Mouse (Mus musculus) cerebellum, postnatal 14 days (tissue): ENCODE results near the gene Psme2b.
"Not testable (repeated sequence)": the region's sequence is repeated elsewhere in the genome, so short reads cannot be mapped to it uniquely, and the experiment has no call there.

Source experiments
- DNase-seq, 2 experiments: peaks; one replicate each; pipeline ENCODE4 v3.0.0; 2021; ENCODE audit warnings: mixed read lengths in 2 of 2

The Psme2b gene

DNA sequence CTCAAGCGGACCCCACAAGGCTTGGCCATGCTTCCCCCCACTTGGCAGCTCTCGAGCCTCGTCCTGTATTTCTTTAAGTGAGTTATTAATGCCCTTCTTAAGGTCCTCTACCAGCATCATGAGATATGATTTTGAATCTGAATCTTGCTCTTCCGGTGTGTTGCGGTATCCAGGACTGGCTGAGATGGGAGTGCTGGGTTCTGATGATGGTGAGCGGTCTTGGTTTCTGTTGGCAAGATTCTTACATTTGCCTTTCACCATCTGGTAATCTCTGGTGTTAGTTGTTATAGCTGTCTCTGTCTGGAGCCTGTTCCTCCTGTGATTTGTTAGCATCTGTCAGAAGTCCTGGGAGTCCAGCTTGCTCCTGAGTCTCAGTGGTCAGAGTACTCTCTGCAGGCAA is at the start of gene Psme2b:
Psme2b (minus strand) TSS at position 101 of the 400 bp plus-strand sequence.
- not testable (repeated sequence) for DNase-seq

DNA sequence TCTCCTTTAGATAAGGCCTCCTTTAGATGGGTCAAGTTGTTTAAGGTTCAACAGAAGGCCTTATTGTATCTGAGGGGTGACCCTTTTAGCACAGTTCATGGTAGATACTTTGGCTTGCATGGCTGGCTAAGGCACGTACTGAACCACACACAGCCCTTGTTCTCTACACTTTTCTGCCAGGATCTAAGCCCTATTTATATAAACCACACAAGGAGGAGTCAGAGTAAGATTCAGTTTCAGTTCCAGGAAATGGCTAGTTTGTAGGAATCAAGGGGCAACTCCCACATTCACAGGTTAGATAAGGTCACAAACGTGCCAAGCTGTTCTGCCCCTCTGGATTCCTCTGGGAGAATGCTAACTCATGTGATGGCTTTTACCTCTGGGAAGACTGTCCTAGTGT is 48.0 kb upstream of the Psme2b start, which contains the start of gene Tgtp1:
Tgtp1 (minus strand) TSS at position 155 of the 400 bp plus-strand sequence.
- not testable (repeated sequence) for DNase-seq

DNA sequence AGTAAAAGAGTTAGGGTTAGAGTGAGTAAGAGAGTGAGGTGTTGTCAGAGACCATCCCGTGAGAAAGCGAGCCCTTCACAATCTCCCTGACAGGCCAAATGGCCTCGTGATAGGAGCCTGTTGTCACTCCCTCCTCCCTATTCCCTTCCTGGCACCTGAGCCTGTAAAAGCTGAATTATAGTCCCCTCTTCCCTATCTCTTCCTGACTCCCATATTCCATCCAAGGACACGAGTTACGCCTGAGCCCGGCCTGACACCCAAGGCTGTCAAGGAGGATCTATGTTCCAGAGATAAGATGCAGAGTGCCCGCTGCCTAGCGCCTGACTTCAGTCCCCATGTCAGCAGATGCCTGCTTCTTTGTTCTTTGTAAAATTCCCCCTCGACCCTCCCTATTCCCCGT is 47.3 kb upstream of the Psme2b start:
- DNase-seq, result not testable (repeated sequence)

DNA sequence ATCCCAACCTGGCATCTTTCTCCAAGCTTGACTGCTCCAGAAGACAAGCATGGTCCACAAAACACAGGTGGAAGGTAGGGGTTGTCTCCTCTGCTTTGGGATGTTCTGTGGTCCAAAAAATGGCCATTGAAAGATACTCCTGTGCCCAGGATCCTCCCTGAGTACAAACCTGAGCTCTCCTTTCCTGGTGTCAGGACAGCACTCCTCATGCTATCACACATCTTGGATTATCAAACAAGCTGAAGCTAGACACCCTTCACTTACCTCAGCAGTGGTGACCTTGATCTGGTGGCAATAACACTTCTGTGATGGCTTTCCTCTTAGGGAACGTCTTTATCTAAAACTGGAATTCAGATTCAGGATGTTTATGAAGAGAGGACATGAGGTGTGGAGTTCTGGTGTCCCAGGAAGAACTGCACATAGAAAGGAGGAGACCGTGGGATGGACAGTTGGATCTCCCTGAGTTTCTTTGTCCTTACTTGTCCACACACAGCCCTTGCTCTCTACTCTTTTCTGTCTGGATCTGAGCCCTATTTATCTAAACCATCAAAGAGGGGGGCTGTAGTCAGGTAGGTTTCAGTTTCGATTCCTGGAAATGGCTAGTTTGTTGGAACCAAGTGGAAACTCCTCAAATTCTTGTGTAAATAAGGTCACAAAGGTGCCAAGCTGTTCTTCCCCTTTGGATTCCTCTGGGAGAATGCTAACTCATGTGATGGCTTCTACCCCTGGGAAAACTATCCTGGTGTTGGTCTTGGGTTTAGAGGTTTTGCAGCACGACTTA is 45.9 kb upstream of the Psme2b start, which contains the start of gene Gm12185:
Gm12185 (minus strand) TSS at position 487 of the 781 bp plus-strand sequence.
- not testable (repeated sequence) for DNase-seq

DNA sequence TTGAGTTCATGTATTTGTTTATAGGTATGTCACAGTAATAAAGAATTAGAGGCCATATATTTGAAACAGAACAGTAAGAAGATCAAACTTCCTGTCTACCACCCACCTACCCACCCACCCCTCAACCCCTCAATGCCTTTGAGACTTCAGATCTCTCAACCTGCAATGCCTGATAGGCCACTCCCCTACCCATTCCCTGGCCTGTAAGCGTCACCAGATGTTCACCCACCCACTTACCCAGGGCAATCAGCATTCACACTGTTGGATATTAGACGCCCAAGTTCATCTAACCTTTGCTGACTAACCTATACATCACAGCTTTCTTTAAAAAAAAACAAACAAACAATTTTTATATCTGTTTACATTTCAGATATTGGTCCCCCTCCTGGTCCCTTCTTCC is 44.0 kb upstream of the Psme2b start:
- DNase-seq, result not testable (repeated sequence)

DNA sequence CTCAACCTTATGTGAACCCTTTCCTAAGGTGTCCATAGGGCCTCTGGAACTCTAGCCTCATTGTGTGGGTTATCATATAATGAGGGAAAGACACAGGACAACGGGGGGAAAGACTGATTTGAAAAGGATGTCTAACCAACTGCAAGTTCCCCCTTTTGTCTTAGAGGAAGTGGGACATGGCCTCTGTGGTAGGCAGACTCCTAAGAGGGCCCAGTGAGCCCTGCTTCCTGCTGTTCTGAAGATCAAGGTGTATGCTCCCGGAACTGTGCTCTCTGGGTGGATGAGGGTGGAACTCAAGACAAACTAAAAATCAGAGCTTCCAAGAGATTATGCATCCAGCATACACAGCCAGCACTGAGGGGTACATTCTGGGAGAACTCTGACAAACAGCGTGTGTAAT is 42.2 kb upstream of the Psme2b start:
- DNase-seq, result not testable (repeated sequence)

DNA sequence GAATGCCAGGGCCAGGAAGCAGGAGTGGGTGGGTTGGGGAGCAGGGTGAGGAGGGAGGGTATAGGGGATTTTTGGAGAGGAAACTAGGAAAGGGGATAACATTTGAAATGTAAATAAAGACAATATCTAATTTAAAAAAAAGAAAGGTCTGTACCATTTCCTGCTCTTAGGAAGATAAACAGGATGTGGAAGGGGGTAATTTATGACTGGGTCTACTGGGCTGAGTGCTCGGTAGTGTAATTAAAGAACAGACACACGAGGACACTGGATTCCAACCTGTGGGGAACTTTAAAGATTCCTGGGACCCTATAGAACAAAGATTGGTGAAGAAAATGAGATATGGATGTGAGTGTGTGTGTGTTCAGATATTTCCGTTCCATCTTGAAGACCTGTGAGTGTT is 36.9 kb upstream of the Psme2b start:
- not testable (repeated sequence) for DNase-seq

DNA sequence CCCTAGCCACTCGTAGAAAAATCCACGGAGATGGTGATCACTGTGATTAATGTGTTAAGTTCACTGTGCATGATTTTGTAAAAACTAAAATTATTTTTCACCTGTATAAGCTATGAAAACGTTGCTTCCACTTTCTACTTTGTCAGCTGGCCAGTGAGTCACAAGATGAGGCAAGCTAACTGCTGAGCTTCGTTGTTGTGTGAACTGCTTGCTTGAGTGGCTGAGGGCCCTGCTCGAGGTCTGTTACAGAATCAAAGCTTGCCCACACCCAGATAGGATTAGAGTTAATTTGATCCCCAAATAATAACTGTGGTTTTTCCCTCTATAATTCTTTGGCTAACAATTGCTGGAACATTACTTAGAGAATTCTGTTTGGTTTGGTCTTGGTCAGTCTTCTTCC is 34.1 kb upstream of the Psme2b start:
- not testable (repeated sequence) for DNase-seq

DNA sequence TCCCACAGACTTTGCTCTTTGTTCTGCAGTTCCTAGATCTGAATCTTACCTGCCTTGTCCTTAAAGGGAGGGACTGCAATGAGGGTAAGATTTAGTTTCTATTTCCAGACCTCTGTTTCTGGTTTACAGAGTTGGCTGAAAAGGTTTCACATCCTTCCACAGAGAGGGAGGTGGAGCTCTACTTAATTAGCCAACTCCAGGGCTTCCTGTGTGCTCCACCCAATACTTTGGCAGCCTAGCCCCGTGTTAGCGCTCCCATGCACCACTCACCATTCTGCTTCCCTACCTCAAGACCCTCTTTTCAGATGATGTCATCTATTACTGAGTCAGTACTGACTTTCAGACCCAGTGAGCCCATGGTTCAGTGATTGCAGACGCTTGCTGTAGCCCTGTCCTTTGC is 33.3 kb upstream of the Psme2b start, which contains the start of gene 9930111J21Rik1:
9930111J21Rik1 (minus strand) TSS at position 148 of the 400 bp plus-strand sequence.
- DNase-seq, result not testable (repeated sequence)

DNA sequence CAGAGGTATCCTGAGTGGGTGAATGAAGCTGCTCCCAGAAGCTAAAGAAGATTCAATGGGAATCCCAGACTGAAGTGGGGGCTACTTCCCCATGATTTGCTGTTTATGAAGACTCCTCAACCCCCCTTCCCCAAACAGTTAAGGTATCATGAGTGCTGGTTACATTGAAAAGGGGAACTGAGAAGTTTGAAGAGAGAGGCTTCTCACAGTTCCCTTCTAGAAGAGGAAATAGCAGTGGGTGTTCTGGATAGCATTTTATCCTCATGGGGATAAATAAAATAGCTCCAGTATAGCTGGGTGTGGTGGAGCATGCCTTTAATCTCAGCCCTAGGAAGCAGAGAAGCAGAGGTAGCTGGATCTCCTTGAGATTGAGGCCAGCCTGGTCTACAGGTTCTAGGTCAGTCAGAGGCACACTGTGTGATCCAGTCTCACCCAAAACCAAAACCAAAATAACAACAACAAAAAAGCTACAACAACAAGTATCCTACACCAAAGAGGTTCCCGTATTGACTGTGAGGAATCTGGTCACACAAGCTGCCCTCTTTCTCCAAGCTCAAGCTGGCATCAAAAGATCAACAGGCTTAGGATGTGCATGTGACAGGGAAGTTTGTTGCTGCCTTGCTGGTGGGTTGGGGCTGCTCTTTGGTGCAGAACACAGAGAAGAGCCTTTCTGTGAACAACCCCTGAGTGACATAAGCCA is 32.4 kb upstream of the Psme2b start, which contains the start of gene Olfr56:
Olfr56 (plus strand) TSS at position 650 of the 700 bp plus-strand sequence.
- DNase-seq, result not testable (repeated sequence)

DNA sequence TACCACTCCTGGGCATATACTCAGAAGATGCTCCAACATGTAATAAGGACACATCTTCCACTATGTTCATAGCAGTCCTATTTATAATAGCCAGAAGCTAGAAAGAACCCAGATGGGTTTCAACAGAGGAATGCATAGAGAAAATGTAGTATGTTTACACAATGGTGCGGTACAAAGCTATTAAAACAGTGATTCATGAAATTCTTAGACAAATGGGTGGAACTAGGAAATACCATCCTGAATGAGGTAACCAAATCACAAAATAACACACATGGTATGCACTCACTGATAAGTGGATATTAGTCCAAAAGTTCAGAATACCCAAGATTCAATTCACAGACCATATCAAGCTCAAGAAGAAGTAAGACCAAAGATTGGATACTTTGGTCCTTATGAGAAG is 28.7 kb upstream of the Psme2b start:
- not testable (repeated sequence) for DNase-seq

DNA sequence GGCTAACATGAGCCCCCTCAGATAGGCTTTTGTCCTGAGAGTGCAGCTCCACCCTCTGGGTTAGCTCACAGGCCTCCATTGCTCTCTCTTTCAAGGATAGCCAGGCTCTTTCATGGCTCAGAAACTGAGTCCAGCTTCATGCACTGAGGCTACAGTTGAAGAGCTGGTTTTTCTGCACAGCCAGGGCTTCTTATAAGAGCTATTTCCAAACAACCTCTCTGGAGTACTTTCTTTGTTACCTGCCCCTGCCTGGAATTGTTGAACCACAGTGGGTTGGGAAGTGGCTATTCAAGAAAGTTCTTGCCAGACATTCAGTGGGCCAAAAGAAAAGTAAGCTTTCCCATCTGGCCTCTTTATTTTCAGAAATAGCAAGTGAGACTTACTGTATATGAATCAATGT is 6.7 kb downstream of the Psme2b start:
- not testable (repeated sequence) for DNase-seq

DNA sequence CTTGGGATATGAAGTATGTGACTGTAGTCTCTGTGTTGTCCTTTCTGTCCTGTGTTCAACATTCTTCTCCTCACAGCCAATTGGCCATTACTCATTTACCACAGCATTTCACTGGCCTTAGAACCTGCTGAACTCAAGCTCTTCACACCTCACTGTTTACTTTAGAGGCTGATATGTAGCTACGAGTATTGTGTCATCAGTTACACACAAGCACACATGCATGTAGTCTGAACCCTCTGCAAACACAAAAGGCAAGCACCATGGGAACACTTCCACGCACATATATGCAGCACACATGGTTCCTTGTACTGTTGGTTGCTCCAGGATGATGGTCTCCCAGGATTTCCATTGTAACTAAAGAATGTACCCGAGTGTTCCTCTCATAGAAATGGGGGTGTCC is 10.7 kb downstream of the Psme2b start:
- not testable (repeated sequence) for DNase-seq

DNA sequence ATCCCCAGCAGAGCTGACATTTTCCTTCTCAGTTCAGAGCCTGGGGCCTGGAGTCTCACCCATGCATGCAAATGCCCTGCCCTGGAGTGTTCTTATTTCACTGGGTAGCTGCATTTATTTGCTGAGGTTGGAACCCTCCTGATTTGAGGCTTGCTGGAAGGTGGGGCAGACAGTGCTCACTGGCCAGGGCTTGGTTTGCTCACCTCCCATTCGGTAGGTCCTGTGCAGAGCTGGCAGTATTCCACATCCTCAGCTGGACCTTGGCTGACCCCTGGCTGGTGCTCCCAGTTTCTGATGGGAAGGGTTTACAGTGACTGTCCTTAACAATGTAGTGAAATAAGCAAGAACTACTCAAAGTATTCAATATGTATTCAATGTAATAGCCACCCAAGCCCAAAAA is 12.1 kb downstream of the Psme2b start:
- not testable (repeated sequence) for DNase-seq

DNA sequence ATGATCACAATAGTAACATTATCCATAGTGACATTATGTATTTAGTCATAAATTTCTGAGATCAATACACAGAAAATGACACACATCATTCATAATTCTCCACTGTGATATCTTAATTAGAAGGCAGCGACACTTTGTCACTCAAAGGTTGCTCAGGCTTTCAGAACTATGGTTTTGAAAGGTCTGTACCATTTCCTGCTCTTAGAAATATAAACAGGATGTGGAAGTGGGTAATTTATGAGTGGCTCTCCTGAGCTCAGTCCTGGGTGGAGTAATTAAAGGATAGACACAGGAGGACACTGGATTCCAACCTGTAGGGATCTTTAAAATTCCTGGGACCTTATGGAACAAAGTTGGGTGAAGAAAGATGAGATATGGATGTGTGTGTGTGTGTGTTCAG is 12.6 kb downstream of the Psme2b start:
- not testable (repeated sequence) for DNase-seq

DNA sequence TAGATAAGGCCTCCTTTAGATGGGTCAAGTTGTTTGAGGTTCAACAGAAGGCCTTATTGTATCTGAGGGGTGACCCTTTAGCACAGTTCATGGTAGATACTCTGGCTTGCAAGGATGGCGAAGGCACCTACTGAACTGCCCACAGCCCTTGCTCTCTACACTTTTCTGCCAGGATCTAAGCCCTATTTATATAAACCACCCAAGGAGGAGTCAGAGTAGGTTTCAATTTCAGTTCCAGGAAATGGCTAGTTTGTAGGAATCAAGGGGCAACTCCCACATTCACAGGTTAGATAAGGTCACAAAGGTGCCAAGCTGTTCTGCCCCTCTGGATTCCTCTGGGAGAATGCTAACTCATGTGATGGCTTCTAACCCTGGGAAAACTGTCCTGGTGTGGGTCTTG is 17.9 kb downstream of the Psme2b start:
- DNase-seq, result not testable (repeated sequence)

DNA sequence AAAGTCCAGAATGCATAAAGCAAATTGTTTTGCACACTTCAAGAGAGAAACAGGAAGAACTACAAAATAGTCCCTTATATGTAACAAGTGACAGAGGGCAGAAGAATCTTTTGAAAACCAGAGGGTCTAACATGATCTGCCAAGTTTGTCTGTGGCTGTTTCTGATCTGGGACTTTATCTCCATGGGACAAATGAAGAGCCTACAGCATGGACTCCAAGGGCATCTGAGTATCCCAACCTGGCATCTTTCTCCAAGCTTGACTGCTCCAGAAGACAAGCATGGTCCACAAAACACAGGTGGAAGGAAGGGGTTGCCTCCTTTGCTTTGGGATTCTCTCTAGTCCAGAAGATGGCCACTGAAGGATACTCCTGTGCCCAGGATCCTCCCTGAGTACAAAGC is 19.6 kb downstream of the Psme2b start:
- not testable (repeated sequence) for DNase-seq

DNA sequence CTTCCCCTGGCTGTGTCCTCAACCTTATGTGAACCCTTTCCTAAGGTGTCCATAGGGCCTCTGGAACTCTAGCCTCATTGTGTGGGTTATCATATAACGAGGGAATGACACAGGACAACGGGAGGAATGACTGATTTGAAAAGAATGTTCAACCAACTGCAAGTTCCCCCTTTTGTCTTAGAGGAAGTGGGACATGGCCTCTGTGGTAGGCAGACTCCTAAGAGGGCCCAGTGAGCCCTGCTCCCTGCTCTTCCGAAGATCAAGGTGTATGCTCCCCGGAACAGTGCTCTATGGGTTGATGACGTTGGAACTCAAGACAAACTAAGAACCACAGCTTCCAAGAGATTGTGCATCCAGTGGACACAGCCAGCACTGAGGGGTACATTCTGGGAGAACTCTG is 22.2 kb downstream of the Psme2b start:
- DNase-seq, result not testable (repeated sequence)

DNA sequence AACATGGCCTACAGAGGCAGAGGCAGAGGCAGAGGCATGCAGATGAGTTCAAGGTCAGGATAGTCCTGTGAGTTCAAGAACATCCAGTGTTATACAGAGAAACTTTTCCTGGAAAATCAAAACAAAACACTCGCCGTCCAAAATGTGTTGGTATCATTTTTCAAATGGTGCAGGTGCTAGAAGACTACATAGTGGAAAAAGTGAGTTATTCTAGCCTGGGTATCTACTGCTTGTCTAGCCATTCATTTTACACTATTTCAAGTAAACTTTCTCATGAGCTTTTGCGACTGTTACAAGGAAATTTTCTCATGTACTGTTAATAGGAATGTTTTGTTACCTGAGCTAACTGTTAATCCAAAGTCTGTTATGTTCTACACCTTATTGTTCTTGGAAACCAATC is 27.6 kb downstream of the Psme2b start:
- DNase-seq, result no peak

DNA sequence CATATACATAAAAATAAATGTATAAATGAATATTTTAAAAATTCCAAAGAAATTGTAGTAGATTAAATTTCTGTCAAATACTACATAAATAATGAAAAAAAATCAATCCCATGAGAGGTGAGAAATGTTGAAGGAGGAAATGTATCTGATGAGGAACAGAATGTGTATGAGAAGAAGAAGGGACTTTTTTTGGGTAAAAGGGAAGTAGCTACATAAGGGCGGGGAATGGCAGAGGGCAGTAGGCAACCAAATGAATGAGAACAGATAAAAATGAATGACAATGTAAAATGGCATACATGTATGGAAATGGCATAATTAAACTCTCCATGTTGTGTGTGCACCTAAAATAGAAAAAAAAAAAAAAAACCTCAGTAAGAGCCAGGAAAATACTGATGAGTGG is 32.4 kb downstream of the Psme2b start:
- DNase-seq, result no peak

DNA sequence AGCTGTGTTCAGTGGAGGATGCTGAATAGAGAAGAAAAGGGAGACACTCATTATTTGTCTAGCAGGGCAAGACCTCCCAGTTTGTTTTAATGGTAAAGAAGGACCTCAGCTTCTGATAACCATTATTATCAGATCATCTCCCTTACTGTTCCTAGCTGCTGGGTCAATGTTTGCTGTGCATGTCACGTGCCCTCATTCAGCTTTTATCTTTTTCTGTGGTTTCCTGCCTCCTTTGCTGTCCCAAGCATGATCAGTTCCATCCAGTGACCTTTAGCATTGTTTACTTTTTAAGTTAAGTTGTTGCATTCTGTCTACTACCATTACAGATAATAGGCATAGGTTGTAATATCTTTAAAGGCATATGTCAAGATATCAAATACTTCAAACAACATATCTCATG is 37.5 kb downstream of the Psme2b start:
- DNase-seq, result no peak

DNA sequence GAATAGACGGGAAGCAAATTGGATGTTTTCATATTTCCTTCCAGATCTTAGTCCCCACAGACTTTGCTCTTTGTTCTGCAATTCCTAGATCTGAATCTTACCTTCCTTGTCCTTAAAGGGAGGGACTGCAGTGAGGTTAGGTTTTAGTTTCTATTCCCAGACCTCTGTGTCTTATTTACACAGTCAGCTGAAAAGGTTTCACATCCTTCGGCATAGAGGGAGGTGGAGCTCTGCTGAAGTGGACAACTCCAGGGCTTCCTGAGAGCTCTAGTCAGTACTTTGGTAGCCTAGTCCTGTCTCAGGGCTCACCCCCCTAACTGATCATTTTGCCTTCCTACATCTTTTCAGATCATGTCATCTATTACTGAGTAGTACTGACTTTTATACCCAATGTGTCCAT is 44.0 kb downstream of the Psme2b start, which contains the start of gene Gm5431:
Gm5431 (minus strand) TSS at position 194 of the 400 bp plus-strand sequence.
- no peak for DNase-seq

DNA sequence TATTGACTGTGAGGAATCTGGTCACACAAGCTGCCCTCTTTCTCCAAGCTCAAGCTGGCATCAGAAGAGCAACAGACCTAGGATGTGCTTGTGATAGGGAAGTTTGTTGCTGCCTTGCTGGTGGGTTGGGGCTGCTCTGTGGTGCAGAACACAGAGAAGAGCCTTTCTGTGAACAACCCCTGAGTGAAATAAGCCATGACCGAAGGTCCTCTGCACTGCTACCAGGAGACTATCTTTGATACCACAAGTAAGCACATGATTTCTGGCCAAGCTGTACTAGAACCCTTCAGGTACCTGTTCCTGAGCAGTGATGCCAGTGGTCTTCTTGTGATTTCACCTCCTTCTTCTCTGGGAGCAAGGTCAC is 44.4 kb downstream of the Psme2b start:
- DNase-seq, result not testable (repeated sequence)
